Mouse (Mus musculus) forelimb bud, embryonic 11.5 days (tissue): ENCODE data around the gene Ankrd11.

ENCODE experiments used
- DNase-seq: peaks from one replicate; pipeline ENCODE4 v3.0.0-alpha.2; 2012; ENCODE audit warnings: low read depth, low spot score

Gene Ankrd11

GRCm38 (mm10) chr8:122966638-122967037, 75.4 kb downstream of the Ankrd11 start:
- DNase-seq, result no peak

- no peak for DNase-seq
Measured at GRCm38 (mm10) chr8:122962046-122962445, 80.0 kb downstream of the Ankrd11 start.

- no peak for DNase-seq
Measured at GRCm38 (mm10) chr8:122961458-122961857, 80.6 kb downstream of the Ankrd11 start.

DNA sequence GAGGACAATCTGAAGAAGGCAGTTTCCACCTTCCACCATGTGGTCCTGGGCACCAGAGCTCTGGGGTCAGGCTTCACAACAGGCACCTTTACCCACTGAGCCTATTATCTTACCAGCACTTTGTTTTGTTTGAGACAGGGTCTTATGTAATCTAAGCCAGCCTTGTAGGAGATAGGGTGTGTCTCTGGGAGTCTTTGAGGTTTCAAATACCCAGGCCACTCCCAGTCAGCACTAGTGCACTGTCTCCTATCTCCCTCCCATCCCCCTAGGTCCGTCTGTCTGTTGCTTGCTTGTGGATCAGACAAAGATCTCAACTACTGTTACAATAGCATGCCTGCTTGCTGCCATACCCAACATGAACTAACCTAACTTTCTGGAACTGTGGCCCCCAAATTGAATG, 81.1 kb downstream of the Ankrd11 start:
- DNase-seq, result no peak

DNA sequence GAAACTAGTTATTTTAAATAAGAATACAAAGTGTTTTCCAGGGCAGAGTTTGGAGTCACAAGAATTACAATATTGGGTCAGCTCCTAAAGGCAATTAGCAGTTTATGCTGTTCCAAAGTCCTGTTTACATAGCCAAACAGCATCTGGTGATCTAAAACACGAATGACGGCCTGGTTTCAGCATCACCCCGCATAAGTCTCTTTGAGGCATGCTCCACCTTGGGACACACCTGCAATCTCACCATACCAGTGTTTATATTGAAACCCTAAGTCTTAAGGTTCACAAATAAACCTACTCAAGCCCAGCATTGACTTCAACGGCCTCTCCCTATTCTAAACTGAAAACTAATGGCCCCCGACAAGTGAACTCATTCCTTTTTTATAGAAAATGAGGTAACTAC, 81.8 kb downstream of the Ankrd11 start:
- DNase-seq, result no peak

DNA sequence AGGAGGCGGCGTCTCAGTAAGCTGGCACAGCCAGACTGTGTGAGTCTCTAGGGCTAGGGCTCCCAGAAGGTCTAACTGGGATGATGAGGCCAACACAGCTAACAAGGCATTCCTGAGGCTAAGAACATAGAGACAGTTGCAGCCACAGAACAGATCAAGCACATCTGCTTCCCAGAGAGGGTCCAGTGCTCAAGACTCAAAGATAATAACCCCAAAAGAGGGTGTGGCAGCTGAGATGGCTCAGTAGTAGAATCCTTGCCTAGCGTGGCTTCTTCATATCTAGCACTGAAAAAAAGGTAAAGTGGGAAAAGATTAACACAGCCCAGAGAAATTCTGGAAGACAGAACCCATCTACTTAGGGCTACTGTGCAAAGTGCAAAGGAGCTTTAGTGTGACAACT, 86.1 kb downstream of the Ankrd11 start:
- no peak for DNase-seq

- no peak for DNase-seq
Measured at GRCm38 (mm10) chr8:122955195-122955594, 86.9 kb downstream of the Ankrd11 start.

DNA sequence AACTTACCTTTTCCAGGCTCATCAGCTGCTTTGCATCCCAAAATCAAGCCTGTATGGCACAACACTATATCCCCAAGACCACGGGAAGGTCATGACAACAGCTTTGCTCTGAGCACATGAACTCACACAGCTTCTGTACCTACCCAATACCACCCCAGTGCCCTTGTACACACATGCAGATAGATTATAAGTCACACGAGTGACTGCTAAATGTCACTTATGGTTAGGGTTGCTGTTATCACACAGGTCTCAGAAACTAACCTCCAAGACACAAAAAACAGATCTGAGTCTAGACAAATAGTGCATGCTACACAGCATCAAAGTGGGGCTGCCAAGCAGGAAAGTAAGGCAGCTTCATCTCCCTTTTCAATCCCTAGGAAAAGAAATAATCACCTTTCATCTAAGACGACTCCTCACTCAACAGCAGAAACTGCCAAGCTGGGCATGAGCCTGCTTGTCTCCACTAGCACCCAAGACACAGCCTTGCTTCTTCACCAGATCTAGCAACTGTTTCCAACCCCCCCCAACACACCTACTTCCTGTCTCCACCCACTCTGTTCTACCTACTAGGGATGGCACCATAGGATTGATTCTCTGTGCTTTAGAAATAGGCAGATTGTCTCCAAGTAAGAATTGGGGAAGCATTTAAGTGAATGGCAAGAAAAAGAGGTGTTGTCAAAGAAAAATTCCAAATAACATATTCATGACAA, 87.8 kb downstream of the Ankrd11 start:
- no peak for DNase-seq

- no peak for DNase-seq
Measured at GRCm38 (mm10) chr8:122953028-122953427, 89.0 kb downstream of the Ankrd11 start.

GRCm38 (mm10) chr8:122951456-122951855, 90.6 kb downstream of the Ankrd11 start:
- DNase-seq, result no peak

DNA sequence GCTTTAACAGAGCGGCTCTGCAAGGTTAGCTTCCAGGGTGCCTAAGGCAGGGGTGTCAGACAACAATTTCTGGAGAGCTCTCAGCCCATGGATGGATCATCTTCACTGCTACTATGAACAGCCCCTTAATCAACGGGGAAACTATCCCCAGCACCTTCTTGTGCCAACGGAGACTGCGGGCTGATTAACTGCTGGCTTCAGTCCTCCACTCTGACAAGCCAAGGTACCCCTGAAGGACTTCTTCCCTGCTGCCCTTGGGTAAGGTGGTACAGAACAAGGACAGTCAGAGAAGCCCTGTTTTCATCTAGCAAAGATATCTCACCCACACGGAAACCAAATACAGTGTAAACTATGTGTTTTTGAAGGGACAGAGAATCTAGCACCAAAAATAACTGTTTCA, 92.4 kb downstream of the Ankrd11 start:
- no peak for DNase-seq

GRCm38 (mm10) chr8:122945775-122946174, 96.3 kb downstream of the Ankrd11 start:
- no peak for DNase-seq

- no peak for DNase-seq
Measured at GRCm38 (mm10) chr8:122942803-122943713, 99.0 kb downstream of the Ankrd11 start.

GRCm38 (mm10) chr8:122938591-122938990, 103.5 kb downstream of the Ankrd11 start:
- DNase-seq, result no peak

DNA sequence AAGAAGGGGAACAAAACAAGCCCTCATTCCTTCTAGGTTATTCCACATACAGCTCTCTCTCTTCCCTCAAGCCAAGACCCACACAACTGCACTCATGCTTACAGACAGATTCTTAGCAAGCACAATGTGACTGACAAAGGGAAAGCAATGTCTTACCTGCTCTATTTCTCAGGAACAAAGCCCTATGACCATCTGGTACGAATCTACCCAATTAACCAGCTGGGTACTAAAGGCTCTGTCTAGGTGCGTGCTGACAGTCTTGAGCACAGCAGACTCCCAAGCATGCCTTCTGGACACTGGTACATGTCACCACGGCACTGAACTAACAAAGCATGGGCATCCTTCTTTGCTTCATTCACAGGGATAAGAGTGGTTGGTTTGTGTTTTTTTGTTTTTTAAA, 103.9 kb downstream of the Ankrd11 start:
- no peak for DNase-seq

DNA sequence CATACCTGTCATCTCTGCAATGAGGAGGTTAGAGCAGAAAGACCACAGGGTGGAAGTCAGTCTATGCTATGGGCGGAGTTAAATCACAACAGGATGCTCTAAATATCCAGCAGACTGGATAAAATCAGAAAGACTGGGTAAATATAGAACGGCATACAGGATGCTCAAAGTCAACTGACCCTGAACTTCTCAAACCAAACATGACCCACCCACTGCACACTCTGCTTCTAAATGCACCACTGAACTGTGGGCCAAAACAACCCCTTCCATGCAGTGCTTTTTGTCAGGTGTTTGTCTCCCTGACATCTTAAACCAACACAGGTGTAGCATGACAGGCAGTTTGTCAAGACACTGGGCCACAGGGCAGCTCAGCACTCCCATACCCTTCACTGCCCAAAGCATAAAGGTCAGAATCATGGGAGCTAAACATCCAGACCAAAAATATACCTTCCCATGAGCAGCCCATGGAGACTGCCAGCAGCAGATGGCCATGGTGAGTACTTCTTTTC, 104.5 kb downstream of the Ankrd11 start:
- DNase-seq, result no peak

- no peak for DNase-seq
Measured at GRCm38 (mm10) chr8:122935912-122936311, 106.2 kb downstream of the Ankrd11 start.

DNA sequence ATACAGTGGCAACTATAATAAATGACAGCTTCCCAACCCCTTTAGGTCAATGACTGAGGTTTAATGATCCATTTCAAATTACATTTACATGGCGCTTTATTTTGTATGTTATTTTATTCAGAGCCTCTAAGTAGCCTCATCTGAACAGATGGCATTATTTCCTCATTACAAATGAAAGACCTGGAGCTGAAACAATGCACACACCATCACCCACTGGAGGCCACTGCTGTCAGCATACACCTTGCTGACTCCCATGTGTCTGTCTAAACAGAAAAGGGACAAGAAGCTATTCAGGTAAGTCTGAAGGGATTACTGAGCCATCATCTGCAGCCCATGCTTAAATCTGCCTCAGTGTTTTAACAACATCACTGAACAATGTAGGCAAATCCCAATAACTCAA, 107.0 kb downstream of the Ankrd11 start:
- no peak for DNase-seq

DNA sequence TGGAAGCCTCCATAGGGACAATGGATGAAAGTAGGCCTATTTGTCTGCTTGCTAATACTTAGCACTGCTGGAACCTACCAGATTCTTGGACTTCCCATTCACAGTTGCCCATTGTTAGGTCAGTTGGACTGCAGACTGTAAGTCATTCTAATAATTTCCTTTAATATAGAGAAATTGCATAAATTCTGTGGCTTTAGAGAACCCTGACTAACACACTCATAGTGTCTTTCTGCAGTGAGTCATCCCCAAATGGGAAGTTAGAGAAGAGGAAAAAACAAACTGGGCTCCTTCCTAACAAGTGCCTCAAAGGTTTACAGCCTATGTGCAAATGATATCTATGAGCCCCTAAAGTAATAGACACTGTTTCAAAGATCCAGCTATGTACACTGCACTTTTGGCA, 108.1 kb downstream of the Ankrd11 start:
- DNase-seq, result no peak

DNA sequence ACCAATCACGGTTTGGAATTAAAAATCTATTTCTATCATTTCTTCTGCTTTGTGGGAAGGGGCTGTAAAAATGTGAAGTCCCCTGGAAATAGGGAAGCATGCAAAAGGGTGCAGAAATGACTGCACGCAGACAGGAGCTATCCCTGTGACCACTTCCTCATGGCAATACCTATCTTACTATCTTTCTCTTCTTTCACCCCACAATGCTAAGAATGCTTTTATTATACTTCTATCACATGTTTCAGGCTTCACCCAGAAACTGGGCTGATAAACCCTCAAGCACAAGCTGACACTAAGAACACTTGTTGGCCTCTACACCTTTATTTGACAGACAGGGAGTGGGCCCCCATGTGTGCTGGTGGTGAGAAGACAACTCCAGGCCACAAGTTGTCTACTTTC, 109.5 kb downstream of the Ankrd11 start:
- DNase-seq, result no peak

GRCm38 (mm10) chr8:122931834-122932560, 110.1 kb downstream of the Ankrd11 start:
- DNase-seq, result no peak

- no peak for DNase-seq
Measured at GRCm38 (mm10) chr8:122928631-122929224, 113.3 kb downstream of the Ankrd11 start.
